15 mouse cellular contexts compared by ENCODE assay signal in the genomic region with DNA sequence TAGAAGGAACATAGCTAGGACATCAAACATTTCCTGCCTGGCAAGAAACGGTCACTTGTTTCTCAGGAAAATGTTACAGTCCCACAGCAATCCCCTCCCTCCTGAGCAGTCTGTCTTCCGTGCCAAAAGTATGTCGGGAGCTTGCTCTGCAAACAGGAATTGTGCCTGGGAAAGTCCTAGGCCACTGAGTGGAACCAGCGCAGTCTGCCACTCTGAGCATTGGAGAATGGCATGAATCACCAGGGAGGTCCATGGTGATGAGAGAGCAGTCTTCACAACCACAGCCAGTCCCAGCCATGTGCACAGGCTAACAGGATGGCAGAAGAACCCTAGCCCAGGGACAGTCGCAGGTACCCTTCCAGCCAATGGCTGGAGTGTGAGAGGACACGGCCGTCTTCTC. TPM values are rescaled to one million over a fixed set of nuclear protein-coding genes. Genes with fewer than 3 reads are reported as not detected.
DNase-seq lines count a peak whose midpoint lies in the region; ATAC-seq and TF ChIP-seq lines count a peak whose summit lies in the region.
"Had no signal": no experiment of that assay in that cellular context is flagged by ENCODE, and none has a peak within 500 bp of the region (broad histone marks: within the 10 kb centered on the region; RNA-seq: fewer than 3 reads in every experiment).

No protein-coding gene starts in this region.

- peak overlapping the region; percentile 26 for H3K27ac ChIP-seq in heart, adult 2 months
- H3K27ac ChIP-seq in heart, embryonic 11.5 days (ENCODE audit: low read depth, low read length): no peak overlapping the region
- peak overlapping the region; percentile 38 for H3K27ac ChIP-seq in liver, adult 2 months (replicated peaks; ENCODE audit: insufficient read depth, low read depth, low read length)
- peak overlapping the region; percentile 4; the same call in 1 of the 2 replicates for H3K27ac ChIP-seq in lung, postnatal 0 days (ENCODE audit: low read length)
- H3K27ac ChIP-seq: forebrain, embryonic 15.5 days; hindbrain, embryonic 15.5 days; limb, embryonic 12.5 days; lung, embryonic 15.5 days; midbrain, embryonic 12.5 days had no signal

- no peak for TF ChIP-seq POLR2A in heart, adult 2 months (IDR thresholded peaks at IDR 0.05; ENCODE audit: insufficient read depth, low read depth, low read length)
- TF ChIP-seq POLR2A in liver, adult 2 months (IDR thresholded peaks at IDR 0.05; ENCODE audit: extremely low read depth, insufficient read depth, low read length): no peak

- intact Hi-C loops in heart, adult 2 months (cut with DNase I): no loop called here

- H3K27me3 ChIP-seq in heart, adult 2 months (ENCODE audit: control insufficient read depth, insufficient read depth, low read length): no peaks in the 10 kb centered on the region
- H3K27me3 ChIP-seq in heart, embryonic 11.5 days (ENCODE audit: control insufficient read depth, insufficient read depth, low read length): no peaks in the 10 kb centered on the region
- no peaks in the 10 kb centered on the region for H3K27me3 ChIP-seq in liver, adult 2 months (ENCODE audit: control insufficient read depth, insufficient read depth, low read length)
- no peaks in the 10 kb centered on the region for H3K27me3 ChIP-seq in lung, postnatal 0 days (replicated peaks; ENCODE audit: insufficient read depth, low read length)
- H3K27me3 ChIP-seq: forebrain, embryonic 15.5 days; hindbrain, embryonic 15.5 days; lung, embryonic 15.5 days had no signal

- peaks cover 22% of the 10 kb centered on the region for H3K4me1 ChIP-seq in heart, adult 2 months (ENCODE audit: control insufficient read depth, insufficient read depth, low read length)
- peaks cover 10% of the 10 kb centered on the region for H3K4me1 ChIP-seq in heart, embryonic 11.5 days (ENCODE audit: control insufficient read depth, insufficient read depth, low read length)
- peaks cover 75% of the 10 kb centered on the region for H3K4me1 ChIP-seq in liver, adult 2 months (ENCODE audit: control insufficient read depth, insufficient read depth, low read length)
- peaks cover 8% of the 10 kb centered on the region for H3K4me1 ChIP-seq in lung, postnatal 0 days (ENCODE audit: insufficient read depth, low read depth, low read length)
- H3K4me1 ChIP-seq: forebrain, embryonic 15.5 days; midbrain, embryonic 12.5 days had no signal

- peak; percentile 68 for DNase-seq in adrenal gland, adult 2 months
- no peak for DNase-seq in adrenal gland, postnatal 10 days
- peak; percentile 9 to 23 for DNase-seq in heart, adult 2 months
- DNase-seq in liver, adult 2 months (ENCODE audit: extremely low read depth, low read depth, low spot score): peak; percentile 58
- DNase-seq in liver: no peak
- DNase-seq in lung, postnatal 0 days (ENCODE audit: low spot score): peak; percentile 71
- no peak for DNase-seq in left cerebral cortex, adult 18-20 months (ENCODE audit: low spot score in 2 of 2)

- TF ChIP-seq EP300 in heart, adult 2 months (IDR thresholded peaks at IDR 0.05; ENCODE audit: insufficient read depth, low read depth, low read length): no peak
- no peak for TF ChIP-seq EP300 in lung, postnatal 0 days (IDR thresholded peaks at IDR 0.05)

- no peaks in the 10 kb centered on the region for H3K9me3 ChIP-seq in heart, embryonic 11.5 days (replicated peaks; ENCODE audit: control insufficient read depth, low read length)
- no peaks in the 10 kb centered on the region for H3K9me3 ChIP-seq in lung, postnatal 0 days (ENCODE audit: low read length)
- H3K9me3 ChIP-seq: forebrain, embryonic 15.5 days; hindbrain, embryonic 15.5 days; limb, embryonic 12.5 days; lung, embryonic 15.5 days; midbrain, embryonic 12.5 days had no signal

- ATAC-seq in heart, embryonic 11.5 days (replicated peaks; ENCODE audit: insufficient number of reproducible peaks, low FRiP score, low TSS enrichment): no peak
- ATAC-seq in lung, postnatal 0 days: peak; percentile 47
- ATAC-seq: forebrain, embryonic 15.5 days had no signal

- no peaks in the 10 kb centered on the region; the same call in 1 of the 2 replicates for H3K36me3 ChIP-seq in heart, adult 2 months (ENCODE audit: control insufficient read depth, insufficient read depth, low read length)
- H3K36me3 ChIP-seq in heart, embryonic 11.5 days (ENCODE audit: control insufficient read depth, insufficient read depth, low read length): no peaks in the 10 kb centered on the region
- H3K36me3 ChIP-seq in liver, adult 2 months (ENCODE audit: control insufficient read depth, insufficient read depth, low read length): peaks cover 48% of the 10 kb centered on the region
- H3K36me3 ChIP-seq in lung, postnatal 0 days (ENCODE audit: insufficient read depth, low read length): 0 out of 2 replicates have a peak, but pooled peaks cover 16% of the 10 kb centered on the region
- H3K36me3 ChIP-seq: forebrain, embryonic 15.5 days; hindbrain, embryonic 15.5 days; limb, embryonic 12.5 days; midbrain, embryonic 12.5 days had no signal

- TF ChIP-seq CTCF in heart, adult 2 months (IDR thresholded peaks at IDR 0.05): no peak
- no peak for TF ChIP-seq CTCF in liver, adult 2 months (IDR thresholded peaks at IDR 0.05; ENCODE audit: low read depth, low read length)
- no peak for TF ChIP-seq CTCF in lung, postnatal 0 days (IDR thresholded peaks at IDR 0.05)

- WGBS in heart, adult 2 months: 27% methylated on average over 7 of the region's 7 CpGs
- WGBS in heart, embryonic 11.5 days (ENCODE audit: insufficient replicate concordance): 74% methylated on average over 7 of the region's 7 CpGs
- 19% methylated on average over 7 of the region's 7 CpGs for WGBS in liver, adult 2 months
- 38% methylated on average over 7 of the region's 7 CpGs for WGBS in lung, postnatal 0 days

- no peaks in the 10 kb centered on the region for H3K79me2 ChIP-seq in heart, adult 2 months (replicated peaks; ENCODE audit: control insufficient read depth, insufficient read depth, low read length)
- H3K79me2 ChIP-seq in liver, adult 2 months (ENCODE audit: control insufficient read depth, insufficient read depth, low read length): peaks cover 62% of the 10 kb centered on the region; the same call in 1 of the 2 replicates

- no peak overlapping the region for H3K4me3 ChIP-seq in heart, adult 2 months
- H3K4me3 ChIP-seq in heart, embryonic 11.5 days (ENCODE audit: low read depth, low read length): no peak overlapping the region
- H3K4me3 ChIP-seq in liver, adult 2 months (ENCODE audit: insufficient read depth, low read depth, low read length): no peak overlapping the region
- H3K4me3 ChIP-seq in lung, postnatal 0 days (ENCODE audit: low read depth, low read length): no peak overlapping the region
- H3K4me3 ChIP-seq: forebrain, embryonic 15.5 days; hindbrain, embryonic 15.5 days; limb, embryonic 12.5 days; lung, embryonic 15.5 days; midbrain, embryonic 12.5 days; myocyte had no signal

- no peak overlapping the region for H3K9ac ChIP-seq in heart, adult 2 months (ENCODE audit: low read depth, low read length)
- no peak overlapping the region for H3K9ac ChIP-seq in heart, embryonic 11.5 days (ENCODE audit: low read depth, low read length)
- H3K9ac ChIP-seq in liver, adult 2 months (ENCODE audit: low read depth, low read length): peak overlapping the region; percentile 5; the same call in 1 of the 2 replicates
- H3K9ac ChIP-seq in lung, postnatal 0 days (replicated peaks; ENCODE audit: low read depth): no peak overlapping the region
- H3K9ac ChIP-seq: forebrain, embryonic 15.5 days; hindbrain, embryonic 15.5 days; limb, embryonic 12.5 days; lung, embryonic 15.5 days; midbrain, embryonic 12.5 days had no signal

- H3K4me2 ChIP-seq in heart, embryonic 11.5 days: no peak overlapping the region
- no peak overlapping the region for H3K4me2 ChIP-seq in lung, postnatal 0 days (replicated peaks; ENCODE audit: low read depth, low read length)
- H3K4me2 ChIP-seq: forebrain, embryonic 15.5 days; hindbrain, embryonic 15.5 days; limb, embryonic 12.5 days; lung, embryonic 15.5 days; midbrain, embryonic 12.5 days had no signal

RNA-seq across cellular contexts. Expression of a gene that starts 12.4 kb away (rescaled TPM):
- total RNA-seq in adrenal gland, adult 2 months (2021): 100 to 1,000 TPM; 120 to 197 TPM
- polyA plus RNA-seq in adrenal gland, adult 2 months (2012; rRNA removed): 146 and 154 TPM in 2 replicates
- total RNA-seq in adrenal gland, postnatal 10 days (2021): 100 to 1,000 TPM; 102 to 133 TPM
- 10 to 100 TPM; 39.0 to 44.2 TPM for total RNA-seq in heart, adult 2 months (2021)
- 27.4 and 29.5 TPM in 2 replicates for polyA plus RNA-seq in heart, adult 2 months (2012; rRNA removed)
- polyA plus RNA-seq in heart, embryonic 11.5 days (2014; fragmentation: Nextera tagmentation; extraction: Ambion mirVana): 4.8 and 6.2 TPM in 2 replicates
- 121 and 187 TPM in 2 replicates for total RNA-seq in liver, adult 2 months (2014; rRNA removed)
- 183 and 205 TPM in 2 replicates for polyA plus RNA-seq in liver, adult 2 months (2012; rRNA removed)
- 44.8 and 45.8 TPM in 2 replicates for polyA plus RNA-seq in lung, postnatal 0 days (2015; fragmentation: Nextera tagmentation; extraction: Ambion mirVana)
- 10 to 100 TPM; 11.2 to 11.5 TPM for total RNA-seq in left cerebral cortex, adult 18-20 months (2021)

RNA-seq across cellular contexts. Expression of a gene that starts 41.6 kb away (rescaled TPM):
- total RNA-seq in adrenal gland, adult 2 months (2021): 10 to 100 TPM; 22.2 to 29.5 TPM
- 26.3 and 26.9 TPM in 2 replicates for polyA plus RNA-seq in adrenal gland, adult 2 months (2012; rRNA removed)
- 10 to 100 TPM; 31.6 TPM for total RNA-seq in adrenal gland, postnatal 10 days (2021)
- total RNA-seq in heart, adult 2 months (2021): 10 to 100 TPM; 28.3 to 35.3 TPM
- 32.2 and 38.7 TPM in 2 replicates for polyA plus RNA-seq in heart, adult 2 months (2012; rRNA removed)
- polyA plus RNA-seq in heart, embryonic 11.5 days (2014; fragmentation: Nextera tagmentation; extraction: Ambion mirVana): 4.7 and 5.6 TPM in 2 replicates
- 0.54 and 0.92 TPM in 2 replicates for total RNA-seq in liver, adult 2 months (2014; rRNA removed)
- 0.91 and 1.3 TPM in 2 replicates for polyA plus RNA-seq in liver, adult 2 months (2012; rRNA removed)
- polyA plus RNA-seq in lung, postnatal 0 days (2015; fragmentation: Nextera tagmentation; extraction: Ambion mirVana): 14.6 and 19.2 TPM in 2 replicates
- total RNA-seq in left cerebral cortex, adult 18-20 months (2021): 10 to 100 TPM; 11.1 to 13.8 TPM
- total RNA-seq: common myeloid progenitor, adult 5-6 weeks had no signal

Comparison
In these comparisons a context has a peak if more than half of its experiments do, and no peak if none do; other contexts are left out.
1. DNase-seq: peak in adrenal gland, adult 2 months (single experiment), heart, adult 2 months (2 of 2), liver, adult 2 months (single experiment) and lung, postnatal 0 days (single experiment); none in adrenal gland, postnatal 10 days (single experiment), liver (single experiment) and left cerebral cortex, adult 18-20 months (0 of 2).